Mouse (Mus musculus) CH12.LX (cell line): ENCODE results near the gene Olfr630. TPM values are rescaled to one million over a fixed set of nuclear protein-coding genes. Genes with fewer than 3 reads are reported as not detected.
"Not testable (repeated sequence)": the region's sequence is repeated elsewhere in the genome, so short reads cannot be mapped to it uniquely, and the experiment has no call there.

Experiments
- DNase-seq: peaks from one replicate; pipeline ENCODE4 v3.0.0-alpha.2; 2013; ENCODE audit errors: extremely low read depth
- H3K27ac ChIP-seq: 2 replicates; pipeline ENCODE4 v1.5.1; 2012; ENCODE audit warnings: low read depth, mild to moderate bottlenecking, control low read depth, moderate library complexity; ENCODE audit not compliant: insufficient read depth
- H3K27me3 ChIP-seq: replicated peaks from 2 replicates; pipeline ENCODE3; 2012; ENCODE audit warnings: inconsistent platforms
- H3K36me3 ChIP-seq, 2 experiments: replicated peaks in 1 of 2; 2 replicates each; pipeline versions ENCODE3 to v1.6.1; 2012; ENCODE audit warnings: inconsistent platforms in 1 of 2, low read length in 1 of 2, mild to moderate bottlenecking in 1 of 2, mixed read lengths in 1 of 2, moderate library complexity in 1 of 2; ENCODE audit not compliant: control insufficient read depth in 1 of 2, insufficient read depth in 1 of 2
- H3K4me1 ChIP-seq, 2 experiments: 2 replicates each; pipeline ENCODE4 v1.6.1; 2012; ENCODE audit warnings: inconsistent platforms in 1 of 2, moderate library complexity in 1 of 2; ENCODE audit not compliant: insufficient read depth in 2 of 2, control insufficient read depth in 1 of 2
- H3K4me2 ChIP-seq: 2 replicates; pipeline ENCODE4 v1.6.1; 2012; ENCODE audit warnings: low read depth, mild to moderate bottlenecking, control low read depth; ENCODE audit not compliant: poor library complexity, insufficient read depth, severe bottlenecking
- H3K4me3 ChIP-seq, 3 experiments: fragments of 150-350 bp in 1 of 3; sonication (generic) in 1 of 3; replicated peaks in 1 of 3; 2 replicates each; pipeline versions ENCODE3 to v1.5.1; 2011 to 2012; ENCODE audit warnings: low read depth in 2 of 3, low read length in 2 of 3, mild to moderate bottlenecking in 2 of 3, moderate library complexity in 2 of 3, control low read depth in 1 of 3, improper control_type of control experiment in 1 of 3, inconsistent platforms in 1 of 3, mixed read lengths in 1 of 3; ENCODE audit not compliant: poor library complexity in 1 of 3
- H3K79me2 ChIP-seq: replicated peaks from 2 replicates; pipeline ENCODE4 v1.6.1; 2012; ENCODE audit warnings: mild to moderate bottlenecking, moderate library complexity; ENCODE audit not compliant: control insufficient read depth, poor library complexity, insufficient read depth, severe bottlenecking; ENCODE audit errors: extremely low read depth
- H3K9ac ChIP-seq: 2 replicates; pipeline ENCODE4 v1.6.1; 2012; ENCODE audit warnings: low read depth, mild to moderate bottlenecking, control low read depth, moderate library complexity; ENCODE audit not compliant: insufficient read depth
- H3K9me3 ChIP-seq: replicated peaks from 2 replicates; pipeline ENCODE3; 2012; ENCODE audit warnings: low read length, inconsistent platforms, mixed read lengths
- CHD1 ChIP-seq: IDR thresholded peaks from 2 replicates; pipeline ENCODE4 v1.6.1; 2012; ENCODE audit warnings: low read depth, low read length, improper control_type of control experiment, inconsistent platforms
- CTCF ChIP-seq, 2 experiments: IDR thresholded peaks in 1 of 2; conservative IDR thresholded peaks in 1 of 2; 2 replicates each; pipeline ENCODE4 v1.5.1; 2011 to 2012; ENCODE audit warnings: low read depth in 2 of 2, low read length in 2 of 2, improper control_type of control experiment in 1 of 2, inconsistent platforms in 1 of 2, mild to moderate bottlenecking in 1 of 2, moderate library complexity in 1 of 2
- ETS1 ChIP-seq: conservative IDR thresholded peaks from 2 replicates; pipeline ENCODE4 v1.6.1; 2012; ENCODE audit warnings: low read depth, mild to moderate bottlenecking, inconsistent platforms, low read length, improper control_type of control experiment, moderate library complexity
- GABPA ChIP-seq: IDR thresholded peaks from 2 replicates; pipeline ENCODE4 v1.6.1; 2012; ENCODE audit warnings: low read depth, low read length, improper control_type of control experiment, inconsistent platforms; ENCODE audit not compliant: insufficient replicate concordance
- MAZ ChIP-seq: IDR thresholded peaks from 2 replicates; pipeline ENCODE4 v1.6.1; 2012; ENCODE audit warnings: low read depth, mild to moderate bottlenecking, inconsistent platforms, low read length, improper control_type of control experiment, moderate library complexity
- MYC ChIP-seq: IDR thresholded peaks from 2 replicates; pipeline ENCODE4 v1.6.1; 2011; ENCODE audit warnings: low read depth, mild to moderate bottlenecking, improper control_type of control experiment, low read length
- RAD21 ChIP-seq: IDR thresholded peaks from 2 replicates; pipeline ENCODE4 v1.6.1; 2011; ENCODE audit warnings: low read depth, mild to moderate bottlenecking, low read length, improper control_type of control experiment, moderate library complexity
- SMC3 ChIP-seq: IDR thresholded peaks from 2 replicates; pipeline ENCODE4 v1.6.1; 2011; ENCODE audit warnings: low read depth, low read length, improper control_type of control experiment
- TCF12 ChIP-seq: IDR thresholded peaks from 2 replicates; pipeline ENCODE4 v1.6.1; 2014; ENCODE audit warnings: low read depth, mild to moderate bottlenecking, inconsistent platforms, low read length, improper control_type of control experiment
- UBTF ChIP-seq: IDR thresholded peaks from 2 replicates; pipeline ENCODE4 v1.6.1; 2012; ENCODE audit warnings: low read depth, mild to moderate bottlenecking, inconsistent platforms, low read length, improper control_type of control experiment, moderate library complexity
- ZKSCAN1 ChIP-seq: IDR thresholded peaks from 2 replicates; pipeline ENCODE4 v1.6.1; 2012; ENCODE audit warnings: low read depth, inconsistent platforms, low read length, improper control_type of control experiment, borderline replicate concordance
- dilution Hi-C: fragments of 300-500 bp; cut with MboI; formaldehyde crosslinking; loops from 2 replicates; pipeline ENCODE4 v1.14.3; 2020; ENCODE audit warnings: low sequenced_read_pairs; ENCODE audit not compliant: extremely low pct_unique_long_range_greater_than_20kb, extremely low pct_ligation_motif_present
- in situ Hi-C: fragments of 300-500 bp; cut with MboI; formaldehyde crosslinking; loops from 3 replicates; pipeline ENCODE4 v1.14.3; 2019; ENCODE audit warnings: low sequenced_read_pairs, low pct_ligation_motif_present, low pct_unique_long_range_greater_than_20kb, mixed read lengths
- polyA plus RNA-seq: library from polyadenylated mRNA; unstranded; fragments of >175 nt; gene quantifications from 2 replicates; pipeline ENCODE4 v1.2.1, GENCODE M21; 2012; ENCODE audit warnings: low read depth; ENCODE audit not compliant: insufficient read length
- total RNA-seq, 2 experiments: library from RNA; depleted of rRNA; stranded (reverse); fragments of 300-350 nt in 1 of 2; fragments of >200 nt in 1 of 2; gene quantifications; 2 replicates each; pipeline ENCODE4 v1.2.3; 2012 to 2014

Olfr630 gene
- total and polyA plus RNA-seq, 3 experiments, result not detected

DNA sequence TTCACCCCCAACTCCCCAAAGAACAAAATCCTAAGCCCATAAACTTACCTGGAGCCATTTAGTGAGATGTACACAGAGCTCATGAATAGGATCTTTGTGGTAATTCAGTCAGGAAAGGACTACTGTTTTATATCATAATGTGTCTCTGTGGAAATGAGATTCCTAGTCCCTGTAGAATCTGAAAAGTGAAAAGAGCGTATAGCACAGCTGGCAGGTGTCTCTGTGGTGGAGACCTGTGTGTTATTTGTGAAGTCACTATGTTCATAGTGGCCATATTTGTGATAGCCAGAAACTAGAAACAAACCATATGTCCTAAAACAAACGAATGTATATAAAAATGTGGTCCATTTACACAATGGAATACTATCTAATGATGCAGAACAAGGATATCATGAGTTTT is 14.4 kb upstream of the Olfr630 start, which contains the start of gene Olfr69:
Gene Olfr69 (minus strand): TSS at position 101 of the 400 bp plus-strand sequence.
- Histone ChIP-seq H3K79me2 (no peaks in the 10 kb centered on the region), H3K27ac (no peak within 1 kb of the TSS), H3K9ac (no peak within 1 kb of the TSS), H3K9me3 (no peaks in the 10 kb centered on the region), H3K36me3 (no peaks in the 10 kb centered on the region), H3K27me3 (no peaks in the 10 kb centered on the region), H3K4me2 (no peak within 1 kb of the TSS), H3K4me3 (no peak within 1 kb of the TSS), H3K4me1 (no peaks in the 10 kb centered on the region)
- dilution Hi-C loops, result no loop called here
- in situ Hi-C loops, result no loop called here
- DNase-seq, result no peak
- TF ChIP-seq MYC (no peak), TCF12 (no peak), ETS1 (no peak), MAZ (no peak), SMC3 (no peak), CTCF (conservative IDR thresholded peaks at IDR 0.05 in 1 of 2, IDR thresholded peaks at IDR 0.05 in 1 of 2; ENCODE audit: low read depth in 2 of 2, low read length in 2 of 2) (no peak), RAD21 (no peak), UBTF (no peak), ZKSCAN1 (no peak), CHD1 (no peak), GABPA (no peak)

- in situ Hi-C loops, H3K27ac ChIP-seq, H3K9ac ChIP-seq, H3K79me2 ChIP-seq, H3K4me3 ChIP-seq, dilution Hi-C loops, DNase-seq, H3K9me3 ChIP-seq, H3K36me3 ChIP-seq, H3K4me2 ChIP-seq, H3K27me3 ChIP-seq, H3K4me1 ChIP-seq: not testable (repeated sequence)
Measured at GRCm38 (mm10) chr7:103767687-103768086, 10.6 kb upstream of the Olfr630 start.

DNA sequence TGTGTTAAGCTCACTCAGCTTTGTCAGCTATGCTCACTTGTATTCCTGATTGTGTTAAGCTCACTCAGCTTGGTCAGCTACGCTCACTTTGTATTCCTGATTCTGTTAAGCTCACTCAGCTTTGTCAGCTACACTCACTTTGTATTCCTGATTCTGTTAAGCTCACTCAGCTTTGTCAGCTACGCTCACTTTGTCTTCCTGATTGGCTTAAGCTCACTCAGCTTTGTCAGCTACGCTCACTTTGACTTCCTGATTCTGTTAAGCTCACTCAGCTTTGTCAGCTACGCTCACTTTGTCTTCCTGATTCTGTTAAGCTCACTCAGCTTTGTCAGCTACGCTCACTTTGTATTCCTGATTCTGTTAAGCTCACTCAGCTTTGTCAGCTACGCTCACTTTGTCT is 5.1 kb upstream of the Olfr630 start:
- H3K4me3 ChIP-seq, H3K27me3 ChIP-seq, H3K9ac ChIP-seq, in situ Hi-C loops, dilution Hi-C loops, H3K27ac ChIP-seq, H3K4me2 ChIP-seq, DNase-seq, H3K4me1 ChIP-seq, H3K36me3 ChIP-seq, H3K79me2 ChIP-seq, H3K9me3 ChIP-seq: not testable (repeated sequence)
